Mouse (Mus musculus): ENCODE measurements around the gene Atp1a2.

- TF ChIP-seq POLR2A (IDR thresholded peaks at IDR 0.05; ENCODE audit: extremely low read depth, insufficient read depth, low read length), result no peak
- TF ChIP-seq CTCF (IDR thresholded peaks at IDR 0.05; ENCODE audit: extremely low read depth, insufficient read depth, low read length), result no peak
Measured at GRCm38 (mm10) chr1:172274547-172274946, 23.3 kb downstream of the Atp1a2 start.
